Mouse (Mus musculus) limb, embryonic 12.5 days (tissue): Measurements from ENCODE around the gene Pde6b. TPM values are rescaled to one million over a fixed set of nuclear protein-coding genes. Genes with fewer than 3 reads are reported as not detected.

Experiments
- ATAC-seq: fragments of 200-750 bp; cut with Nextera tagmentation; 2 replicates; pipeline ENCODE4 v1.8.0; 2017; ENCODE audit warnings: low read depth, moderate TSS enrichment; ENCODE audit not compliant: insufficient number of reproducible peaks, insufficient read depth, low FRiP score, low TSS enrichment
- H3K27ac ChIP-seq: fragments of 300-500 bp; sonication (generic); 2 replicates; pipeline ENCODE4 v1.5.1; 2016; ENCODE audit warnings: mild to moderate bottlenecking, moderate library complexity
- H3K27me3 ChIP-seq: fragments of 300-500 bp; sonication (generic); 2 replicates; pipeline ENCODE4 v1.6.1; 2016; ENCODE audit warnings: mild to moderate bottlenecking, moderate library complexity
- H3K36me3 ChIP-seq: fragments of 300-500 bp; sonication (generic); 2 replicates; pipeline ENCODE4 v1.6.1; 2016; ENCODE audit warnings: mild to moderate bottlenecking, moderate library complexity
- H3K4me1 ChIP-seq: fragments of 300-500 bp; sonication (generic); replicated peaks from 2 replicates; pipeline ENCODE4 v1.6.1; 2016
- H3K4me2 ChIP-seq: fragments of 300-500 bp; sonication (generic); 2 replicates; pipeline ENCODE4 v1.6.1; 2016; ENCODE audit warnings: mild to moderate bottlenecking, moderate library complexity
- H3K4me3 ChIP-seq: fragments of 300-500 bp; sonication (generic); replicated peaks from 2 replicates; pipeline ENCODE4 v1.5.1; 2016; ENCODE audit warnings: mild to moderate bottlenecking
- H3K9ac ChIP-seq: fragments of 300-500 bp; sonication (generic); replicated peaks from 2 replicates; pipeline ENCODE4 v1.6.1; 2016; ENCODE audit warnings: mild to moderate bottlenecking, moderate library complexity
- H3K9me3 ChIP-seq: fragments of 300-500 bp; sonication (generic); 2 replicates; pipeline ENCODE4 v1.6.1; 2016; ENCODE audit warnings: mild to moderate bottlenecking, moderate library complexity
- WGBS: fragments of 180-500 bp; shearing (Covaris S2); methylation state at CpG from one replicate; pipeline ENCODE4 v1.1.7; 2016; 5-methylcytosine and 5-hydroxymethylcytosine counted together
- polyA plus RNA-seq: library from polyadenylated mRNA; unstranded; fragments of >200 nt; fragmentation: Nextera tagmentation; extraction: Ambion mirVana; gene quantifications from 2 replicates; pipeline ENCODE4 v1.2.1, GENCODE M21; 2016

Pde6b gene
- polyA plus RNA-seq, 1 experiment from 2014 or later, result 0.34 TPM

DNA sequence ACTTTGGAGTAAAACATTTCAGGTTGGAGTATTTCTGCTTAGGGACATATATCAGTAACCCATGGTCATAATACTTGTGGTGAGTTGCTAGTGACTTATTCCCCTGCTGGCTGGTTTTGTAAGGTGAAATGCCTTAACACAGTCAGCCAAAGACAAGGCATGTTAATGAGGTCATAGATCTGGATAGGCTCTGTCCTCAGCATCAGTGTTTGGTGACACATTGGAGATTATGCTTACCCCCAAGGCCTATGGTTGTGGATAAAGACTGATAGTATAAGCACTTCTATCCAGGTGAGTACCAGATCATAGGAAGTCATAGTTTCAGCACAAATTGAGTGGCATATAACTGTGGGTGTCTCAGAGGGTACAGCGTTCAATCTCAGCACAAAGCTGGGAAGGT lies 78.5 kb downstream of the Pde6b start:
- no peak for ATAC-seq
- no peaks in the 10 kb centered on the region for H3K27me3 ChIP-seq
- no peak overlapping the region for H3K9ac ChIP-seq
- H3K9me3 ChIP-seq, result no peaks in the 10 kb centered on the region
- WGBS, result 95% methylated on average over 1 of the region's 1 CpGs
- H3K4me1 ChIP-seq, result peaks cover 38% of the 10 kb centered on the region
- no peak overlapping the region for H3K4me3 ChIP-seq
- no peak overlapping the region for H3K27ac ChIP-seq
- H3K36me3 ChIP-seq, result peaks cover 8% of the 10 kb centered on the region
- H3K4me2 ChIP-seq, result no peak overlapping the region

DNA sequence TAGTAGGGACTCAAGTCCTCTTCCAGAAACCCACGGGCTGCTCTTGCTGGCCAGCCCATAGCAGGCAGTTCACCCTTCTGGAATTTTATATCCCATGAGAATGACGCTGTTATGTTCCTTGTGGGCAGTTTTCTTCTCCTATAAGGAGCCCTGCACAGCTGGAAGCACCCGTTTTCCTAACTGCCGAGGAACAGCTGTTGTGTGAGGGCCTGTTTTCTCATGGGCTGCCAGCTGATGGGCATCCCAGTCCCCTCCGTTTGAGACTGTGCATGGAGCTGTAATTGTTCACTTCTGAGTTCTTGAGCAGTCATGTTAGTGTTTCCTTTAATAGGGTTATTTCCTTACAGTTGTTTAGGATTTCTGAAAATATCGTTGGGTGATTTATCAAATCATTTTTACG lies 81.4 kb downstream of the Pde6b start:
- Histone ChIP-seq H3K36me3 (peaks cover 37% of the 10 kb centered on the region), H3K9me3 (no peaks in the 10 kb centered on the region), H3K4me3 (no peak overlapping the region), H3K4me2 (no peak overlapping the region), H3K27me3 (no peaks in the 10 kb centered on the region), H3K4me1 (peaks cover 13% of the 10 kb centered on the region), H3K9ac (no peak overlapping the region), H3K27ac (no peak overlapping the region)
- ATAC-seq, result no peak
- WGBS, result 64% methylated on average over 7 of the region's 7 CpGs

DNA sequence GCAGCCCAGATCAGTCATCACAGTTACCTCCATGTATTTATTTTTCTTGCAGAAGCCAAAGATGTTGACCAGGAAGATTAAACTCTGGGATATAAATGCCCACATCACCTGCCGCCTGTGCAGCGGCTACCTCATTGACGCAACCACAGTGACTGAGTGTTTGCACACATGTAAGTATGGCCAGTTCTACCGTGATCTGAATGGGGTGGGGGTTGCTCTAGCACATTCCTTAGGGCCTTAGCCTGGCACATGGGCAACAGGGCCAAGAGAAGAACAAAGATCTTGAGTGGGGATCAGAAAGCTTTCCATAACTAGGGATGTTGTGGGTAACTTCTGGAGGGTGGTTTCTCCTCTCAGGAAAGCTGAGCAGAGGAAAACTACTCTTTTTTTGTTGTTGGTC lies 85.5 kb downstream of the Pde6b start:
- Histone ChIP-seq H3K4me3 (no peak overlapping the region), H3K27ac (no peak overlapping the region), H3K9me3 (no peaks in the 10 kb centered on the region), H3K36me3 (peaks cover 75% of the 10 kb centered on the region), H3K27me3 (no peaks in the 10 kb centered on the region), H3K9ac (no peak overlapping the region), H3K4me2 (no peak overlapping the region), H3K4me1 (peaks cover 9% of the 10 kb centered on the region; the same call in 1 of the 2 replicates)
- 94% methylated on average over 4 of the region's 4 CpGs for WGBS
- no peak for ATAC-seq

DNA sequence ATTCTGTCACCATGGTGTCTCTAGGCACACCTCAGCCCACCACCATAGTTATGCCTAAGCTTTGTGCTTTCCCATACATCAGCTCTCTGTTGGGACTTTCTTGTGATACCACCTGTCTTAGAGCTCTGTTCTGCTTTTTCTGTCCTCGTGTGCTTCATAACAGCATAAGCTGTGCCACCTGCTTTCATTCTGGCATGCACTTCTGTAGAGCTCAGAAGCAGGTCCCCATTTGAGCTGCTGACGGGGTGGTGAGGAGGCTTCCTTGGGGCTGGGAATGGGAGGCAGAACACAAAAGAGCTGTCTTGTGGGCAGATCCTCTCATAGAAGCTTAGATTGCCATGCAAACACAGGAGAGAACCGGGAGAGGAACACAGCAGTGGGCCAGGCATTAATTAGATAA lies 87.8 kb downstream of the Pde6b start:
- peaks cover 81% of the 10 kb centered on the region for H3K36me3 ChIP-seq
- H3K4me1 ChIP-seq, result no peaks in the 10 kb centered on the region
- no peak overlapping the region for H3K27ac ChIP-seq
- 92% methylated on average over 3 of the region's 3 CpGs for WGBS
- H3K4me2 ChIP-seq, result no peak overlapping the region
- no peak overlapping the region for H3K4me3 ChIP-seq
- H3K9me3 ChIP-seq, result no peaks in the 10 kb centered on the region
- H3K27me3 ChIP-seq, result no peaks in the 10 kb centered on the region
- ATAC-seq, result no peak
- no peak overlapping the region for H3K9ac ChIP-seq

Other genes with a start within 250 kb of the Pde6b start
- gene Dr1, start 119.5 kb upstream of the Pde6b start, polyA plus RNA-seq, result 51.4 and 54.3 TPM in 2 replicates
- 6.3 and 6.4 TPM in 2 replicates for gene Pigg, start 75.8 kb upstream of the Pde6b start, polyA plus RNA-seq
- not detected in 2 replicates for gene Gm42517, start 20.5 kb upstream of the Pde6b start, polyA plus RNA-seq
- gene Atp5k, start 46.1 kb downstream of the Pde6b start, polyA plus RNA-seq, result 475 and 510 TPM in 2 replicates
- gene Mfsd7a, start 60.5 kb downstream of the Pde6b start, polyA plus RNA-seq, result 0.19 and 0.35 TPM in 2 replicates
- gene Pcgf3, start 72.8 kb downstream of the Pde6b start, polyA plus RNA-seq, result 30.5 and 32.1 TPM in 2 replicates
- 0.33 and 0.46 TPM in 2 replicates for gene Cplx1, start 161.6 kb downstream of the Pde6b start, polyA plus RNA-seq
- gene Gak, start 241.4 kb downstream of the Pde6b start, polyA plus RNA-seq, result 48.1 and 57.8 TPM in 2 replicates
- gene Tmem175, start 241.4 kb downstream of the Pde6b start, polyA plus RNA-seq, result 17.8 and 21.8 TPM in 2 replicates